Mouse (Mus musculus): ENCODE data around the gene Tectb.

GRCm38 (mm10) chr19:55195574-55195973 is 15.0 kb downstream of the Tectb start:
- TF ChIP-seq POLR2A (IDR thresholded peaks at IDR 0.05; ENCODE audit: low read depth, low read length), result no peak
- no peak for TF ChIP-seq CTCF (IDR thresholded peaks at IDR 0.05; ENCODE audit: extremely low read depth, insufficient read depth, insufficient read length, insufficient replicate concordance)

All from spleen, adult 2 months (tissue).